Mouse (Mus musculus) stomach, postnatal 0 days (tissue): ENCODE data around the gene Cyb561d2. TPM values are rescaled to one million over a fixed set of nuclear protein-coding genes. Genes with fewer than 3 reads are reported as not detected.

Experiments
- ATAC-seq: fragments of 200-750 bp; cut with Nextera tagmentation; 2 replicates; pipeline ENCODE4 v1.8.0; 2017; ENCODE audit not compliant: low FRiP score, low TSS enrichment
- DNase-seq: peaks from one replicate; pipeline ENCODE4 v3.0.0-alpha.2; 2016; ENCODE audit warnings: low spot score
- H3K27ac ChIP-seq: fragments of 300-500 bp; sonication (generic); replicated peaks from 2 replicates; pipeline ENCODE4 v1.5.1; 2014; ENCODE audit warnings: mild to moderate bottlenecking, control low read depth
- H3K27me3 ChIP-seq: fragments of 300-500 bp; sonication (generic); 2 replicates; pipeline ENCODE4 v1.6.1; 2014; ENCODE audit warnings: low read length; ENCODE audit not compliant: control insufficient read depth, insufficient read depth
- H3K36me3 ChIP-seq: fragments of 300-500 bp; sonication (generic); 2 replicates; pipeline ENCODE4 v1.6.1; 2014; ENCODE audit warnings: low read length, mixed read lengths; ENCODE audit not compliant: control insufficient read depth, insufficient read depth
- H3K4me1 ChIP-seq: fragments of 300-500 bp; sonication (generic); replicated peaks from 2 replicates; pipeline ENCODE4 v1.6.1; 2014; ENCODE audit warnings: antibody characterized with exemption; ENCODE audit not compliant: control insufficient read depth, insufficient read depth
- H3K4me2 ChIP-seq: fragments of 300-500 bp; sonication (generic); replicated peaks from 2 replicates; pipeline ENCODE4 v1.6.1; 2014; ENCODE audit warnings: low read depth, mild to moderate bottlenecking, control low read depth, moderate library complexity
- H3K4me3 ChIP-seq: fragments of 300-500 bp; sonication (generic); 2 replicates; pipeline ENCODE4 v1.5.1; 2014; ENCODE audit warnings: low read depth, low read length, control low read depth
- H3K9ac ChIP-seq: fragments of 300-500 bp; sonication (generic); 2 replicates; pipeline ENCODE4 v1.6.1; 2014; ENCODE audit warnings: mild to moderate bottlenecking, low read length, control low read depth, mixed read lengths
- H3K9me3 ChIP-seq: fragments of 300-500 bp; sonication (generic); 2 replicates; pipeline ENCODE4 v1.6.1; 2016; ENCODE audit warnings: low read length; ENCODE audit not compliant: control insufficient read depth
- CTCF ChIP-seq: IDR thresholded peaks from 2 replicates; pipeline ENCODE4 v1.5.1; 2016; ENCODE audit warnings: antibody characterized with exemption, low read depth, mild to moderate bottlenecking, moderate library complexity
- EP300 ChIP-seq: optimal IDR thresholded peaks from 2 replicates; pipeline ENCODE3; 2016; ENCODE audit warnings: antibody characterized with exemption
- WGBS: fragments of 180-500 bp; shearing (Covaris S2); extraction: QIAGEN DNeasy Blood & Tissue Kit; methylation state at CpG from one replicate; pipeline ENCODE4 v1.1.7; 2014; 5-methylcytosine and 5-hydroxymethylcytosine counted together
- polyA plus RNA-seq: library from polyadenylated mRNA; unstranded; fragments of >200 nt; fragmentation: Nextera tagmentation; extraction: Ambion mirVana; gene quantifications from 2 replicates; pipeline ENCODE4 v1.2.1, GENCODE M21; 2015

Cyb561d2 gene
- polyA plus RNA-seq, 1 experiment from 2014 or later = 28.2 TPM

DNA sequence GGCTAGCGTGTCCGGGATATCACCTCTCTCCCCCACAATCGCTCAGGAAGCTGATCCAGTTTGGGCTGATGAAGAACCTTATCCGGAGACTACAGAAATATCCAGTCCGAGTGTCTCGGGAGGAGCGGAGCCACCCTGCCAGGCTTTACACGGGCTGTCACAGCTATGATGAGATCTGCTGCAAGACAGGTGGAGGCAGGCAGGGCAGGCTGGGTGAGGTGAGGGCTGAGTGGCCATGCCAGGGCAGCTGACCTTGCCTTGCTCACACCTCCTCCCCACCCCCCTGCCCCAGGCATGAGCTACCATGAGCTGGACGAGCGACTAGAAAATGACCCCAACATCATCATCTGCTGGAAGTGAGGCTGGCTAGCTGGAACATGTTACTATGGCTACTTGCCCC lies 3.2 kb upstream of the Cyb561d2 start:
- no peaks in the 10 kb centered on the region for H3K27me3 ChIP-seq
- H3K4me2 ChIP-seq = no peak overlapping the region
- H3K36me3 ChIP-seq = peaks cover 4% of the 10 kb centered on the region; the same call in 1 of the 2 replicates
- TF ChIP-seq CTCF = no peak
- no peak for TF ChIP-seq EP300
- no peaks in the 10 kb centered on the region for H3K9me3 ChIP-seq
- 85% methylated on average over 10 of the region's 10 CpGs for WGBS
- no peak overlapping the region for H3K27ac ChIP-seq
- H3K9ac ChIP-seq = no peak overlapping the region
- 0 out of 2 replicates have a peak, but pooled peaks cover 2% of the 10 kb centered on the region for H3K4me1 ChIP-seq
- no peak for ATAC-seq
- no peak for DNase-seq
- no peak overlapping the region for H3K4me3 ChIP-seq

DNA sequence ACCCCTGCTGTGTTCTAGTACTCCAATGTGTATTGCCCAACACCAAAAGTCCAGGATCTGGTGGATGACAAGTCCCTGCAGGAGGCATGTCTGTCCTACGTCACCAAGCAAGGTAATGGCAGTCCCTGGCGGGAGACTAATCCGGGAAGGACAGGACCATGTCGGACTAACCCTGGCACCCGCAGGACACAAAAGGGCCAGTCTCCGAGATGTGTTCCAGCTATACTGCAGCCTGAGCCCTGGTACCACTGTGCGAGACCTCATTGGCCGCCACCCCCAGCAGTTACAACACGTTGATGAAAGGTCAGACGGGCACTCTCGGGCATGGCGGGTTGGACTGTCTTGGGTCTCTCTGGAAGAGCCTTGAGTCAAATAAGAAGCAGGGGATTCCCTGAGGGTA lies 2.7 kb upstream of the Cyb561d2 start:
- Histone ChIP-seq H3K4me3 (no peak overlapping the region), H3K4me1 (0 out of 2 replicates have a peak, but pooled peaks cover 2% of the 10 kb centered on the region), H3K36me3 (peaks cover 7% of the 10 kb centered on the region), H3K9me3 (no peaks in the 10 kb centered on the region), H3K9ac (no peak overlapping the region), H3K4me2 (no peak overlapping the region), H3K27me3 (no peaks in the 10 kb centered on the region), H3K27ac (no peak overlapping the region)
- DNase-seq (no peak), ATAC-seq (no peak)
- WGBS = 88% methylated on average over 12 of the region's 12 CpGs
- TF ChIP-seq CTCF (no peak), EP300 (no peak)

DNA sequence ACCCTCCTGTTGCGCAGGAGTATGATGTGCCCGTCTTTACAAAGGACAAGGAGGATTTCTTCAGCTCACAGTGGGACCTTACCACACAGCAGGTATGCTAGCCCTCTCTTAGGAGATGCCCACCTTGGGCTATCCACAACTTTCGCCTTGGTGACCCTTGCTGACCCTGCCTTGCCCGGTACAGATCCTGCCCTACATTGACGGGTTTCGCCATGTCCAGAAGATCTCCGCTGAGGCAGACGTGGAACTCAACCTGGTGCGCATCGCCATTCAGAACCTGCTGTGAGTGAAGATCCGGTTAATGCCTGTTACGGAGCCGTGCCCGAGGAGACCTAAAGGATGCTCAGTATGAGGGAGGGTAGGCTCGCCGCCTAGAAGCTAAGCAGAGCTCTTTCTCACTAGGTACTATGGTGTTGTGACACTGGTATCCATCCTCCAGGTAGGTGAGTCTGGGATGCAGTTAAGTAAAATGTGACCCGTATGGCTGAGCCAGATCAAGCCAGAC lies 2.3 kb upstream of the Cyb561d2 start:
- no peaks in the 10 kb centered on the region for H3K9me3 ChIP-seq
- no peak overlapping the region for H3K4me2 ChIP-seq
- no peak for DNase-seq
- H3K27me3 ChIP-seq = no peaks in the 10 kb centered on the region
- H3K4me3 ChIP-seq = no peak overlapping the region
- 0 out of 2 replicates have a peak, but pooled peaks cover 2% of the 10 kb centered on the region for H3K4me1 ChIP-seq
- no peak overlapping the region for H3K27ac ChIP-seq
- no peak for TF ChIP-seq EP300
- TF ChIP-seq CTCF = no peak
- no peak for ATAC-seq
- no peak overlapping the region for H3K9ac ChIP-seq
- WGBS = 93% methylated on average over 17 of the region's 17 CpGs
- H3K36me3 ChIP-seq = peaks cover 10% of the 10 kb centered on the region

DNA sequence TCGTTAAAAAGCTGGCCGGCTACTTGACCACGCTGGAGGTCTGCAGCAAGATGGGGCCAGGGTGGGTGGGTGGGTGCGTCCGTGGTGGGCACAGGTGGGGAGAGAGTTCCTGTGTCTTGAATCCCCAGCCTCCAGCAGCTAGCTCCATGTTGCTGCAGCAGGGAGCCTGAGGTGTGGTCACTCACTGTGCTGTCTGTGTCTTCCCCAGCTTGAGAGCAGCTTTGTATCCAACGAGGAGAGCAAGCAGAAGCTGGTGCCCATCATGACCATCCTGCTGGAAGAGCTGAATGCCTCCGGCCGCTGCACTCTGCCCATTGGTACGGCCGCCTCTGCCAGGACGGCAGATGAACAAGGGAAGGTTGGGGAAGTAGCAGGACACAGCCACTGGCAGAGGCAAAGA lies 1.3 kb upstream of the Cyb561d2 start:
- DNase-seq = no peak
- no peak for TF ChIP-seq CTCF
- no peak for TF ChIP-seq EP300
- no peak overlapping the region for H3K27ac ChIP-seq
- H3K4me3 ChIP-seq = no peak overlapping the region
- H3K9me3 ChIP-seq = no peaks in the 10 kb centered on the region
- H3K4me1 ChIP-seq = 0 out of 2 replicates have a peak, but pooled peaks cover 2% of the 10 kb centered on the region
- no peaks in the 10 kb centered on the region for H3K27me3 ChIP-seq
- ATAC-seq = no peak
- H3K36me3 ChIP-seq = peaks cover 13% of the 10 kb centered on the region
- no peak overlapping the region for H3K4me2 ChIP-seq
- no peak overlapping the region for H3K9ac ChIP-seq
- WGBS = 82% methylated on average over 11 of the region's 11 CpGs

DNA sequence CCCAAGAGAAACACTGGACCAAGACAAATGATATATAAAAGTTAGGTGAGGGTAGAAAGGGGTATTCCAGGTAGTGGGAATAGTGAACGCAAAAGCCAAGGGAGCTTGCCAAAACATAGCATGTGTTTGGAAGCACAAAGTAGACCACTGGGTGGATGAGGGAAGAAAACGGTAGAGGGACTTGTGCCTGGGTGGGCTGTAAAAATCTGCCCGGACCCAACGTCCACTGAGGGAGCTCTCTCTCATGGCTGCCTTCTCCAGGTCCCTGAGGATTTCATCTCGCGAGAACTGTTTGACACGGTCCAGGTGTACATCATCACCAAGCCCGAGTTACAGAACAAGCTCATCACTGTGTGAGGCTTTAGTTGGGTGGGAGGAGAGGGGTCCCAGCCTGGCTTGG lies 728 bp upstream of the Cyb561d2 start:
- Histone ChIP-seq H3K9me3 (no peaks in the 10 kb centered on the region), H3K27ac (no peak overlapping the region)

DNA sequence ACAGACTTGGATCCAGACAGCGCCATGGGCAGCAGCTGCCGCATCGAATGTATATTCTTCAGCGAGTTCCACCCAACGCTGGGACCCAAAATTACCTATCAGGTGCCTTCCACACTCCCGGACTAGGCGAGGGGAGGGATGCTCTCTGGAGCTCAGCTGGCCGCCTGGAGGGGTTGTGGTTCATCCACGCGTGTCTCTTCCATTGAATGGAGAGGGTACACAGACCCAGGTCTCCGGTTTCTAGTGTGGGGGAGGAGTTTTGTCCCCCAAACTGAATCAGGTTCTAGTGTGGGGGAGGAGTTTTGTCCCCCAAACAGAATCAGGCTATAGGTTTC lies 326 bp upstream of the Cyb561d2 start:
- Histone ChIP-seq H3K4me3 (peak overlapping the region; percentile 63), H3K36me3 (peaks cover 13% of the 10 kb centered on the region), H3K4me2 (peak overlapping the region; percentile 78), H3K27ac (0 out of 2 replicates have a peak overlapping the region, but pooled peaks have one; percentile 5), H3K27me3 (no peaks in the 10 kb centered on the region), H3K4me1 (0 out of 2 replicates have a peak, but pooled peaks cover 2% of the 10 kb centered on the region), H3K9ac (peak overlapping the region; percentile 55), H3K9me3 (no peaks in the 10 kb centered on the region)
- ATAC-seq (peak; percentile 6; the same call in 1 of the 2 replicates), DNase-seq (no peak)
- WGBS = 1% methylated on average over 11 of the region's 11 CpGs
- no peak for TF ChIP-seq EP300
- TF ChIP-seq CTCF = no peak

More for the DNA sequence above, 728 bp upstream of the Cyb561d2 start:
- ATAC-seq (no peak), DNase-seq (no peak)
- TF ChIP-seq EP300 (no peak), CTCF (no peak)
- WGBS = 35% methylated on average over 8 of the region's 8 CpGs
- peak overlapping the region; percentile 63 for H3K4me3 ChIP-seq
- H3K4me1 ChIP-seq = 0 out of 2 replicates have a peak, but pooled peaks cover 2% of the 10 kb centered on the region
- H3K36me3 ChIP-seq = peaks cover 13% of the 10 kb centered on the region
- H3K27me3 ChIP-seq = no peaks in the 10 kb centered on the region
- peak overlapping the region; percentile 78 for H3K4me2 ChIP-seq
- H3K9ac ChIP-seq = peak overlapping the region; percentile 55; the same call in 1 of the 2 replicates
